Mouse (Mus musculus) hindbrain, postnatal 0 days (tissue): ENCODE data around the gene Tbx1. TPM values are rescaled to one million over a fixed set of nuclear protein-coding genes. Genes with fewer than 3 reads are reported as not detected.

Experiments
- ATAC-seq: fragments of 200-750 bp; cut with Nextera tagmentation; 2 replicates; pipeline ENCODE4 v1.8.0; 2017; ENCODE audit warnings: mild to moderate bottlenecking, moderate TSS enrichment, moderate library complexity
- DNase-seq: peaks from one replicate; pipeline ENCODE4 v3.0.0-alpha.2; 2015; ENCODE audit warnings: low spot score
- H3K27ac ChIP-seq: fragments of 300-500 bp; sonication (generic); 2 replicates; pipeline ENCODE4 v1.5.1; 2014; ENCODE audit warnings: mild to moderate bottlenecking
- H3K27me3 ChIP-seq: fragments of 300-500 bp; sonication (generic); 2 replicates; pipeline ENCODE4 v1.6.1; 2014; ENCODE audit warnings: low read length, mixed read lengths; ENCODE audit not compliant: insufficient read depth
- H3K36me3 ChIP-seq: fragments of 300-500 bp; sonication (generic); 2 replicates; pipeline ENCODE4 v1.6.1; 2014; ENCODE audit warnings: low read length, mixed read lengths; ENCODE audit not compliant: insufficient read depth
- H3K4me1 ChIP-seq: fragments of 300-500 bp; sonication (generic); 2 replicates; pipeline ENCODE4 v1.6.1; 2014; ENCODE audit warnings: antibody characterized with exemption, low read length, mixed read lengths; ENCODE audit not compliant: insufficient read depth
- H3K4me2 ChIP-seq: fragments of 300-500 bp; sonication (generic); 2 replicates; pipeline ENCODE4 v1.6.1; 2014; ENCODE audit warnings: low read depth, mild to moderate bottlenecking, low read length, moderate library complexity, mixed read lengths
- H3K4me3 ChIP-seq: fragments of 300-500 bp; sonication (generic); 2 replicates; pipeline ENCODE4 v1.5.1; 2014; ENCODE audit warnings: low read length
- H3K9ac ChIP-seq: fragments of 300-500 bp; sonication (generic); replicated peaks from 2 replicates; pipeline ENCODE4 v1.6.1; 2014; ENCODE audit warnings: mild to moderate bottlenecking, low read length, moderate library complexity, mixed read lengths
- H3K9me3 ChIP-seq: fragments of 300-500 bp; sonication (generic); 2 replicates; pipeline ENCODE4 v1.6.1; 2016; ENCODE audit warnings: low read length, mixed read lengths
- CTCF ChIP-seq: IDR thresholded peaks from 2 replicates; pipeline ENCODE4 v1.5.1; 2016; ENCODE audit warnings: antibody characterized with exemption, control low read depth, low read depth
- WGBS: fragments of 180-500 bp; shearing (Covaris S2); extraction: QIAGEN DNeasy Blood & Tissue Kit; methylation state at CpG from one replicate; pipeline ENCODE4 v1.1.7; 2014; 5-methylcytosine and 5-hydroxymethylcytosine counted together
- polyA plus RNA-seq: library from polyadenylated mRNA; unstranded; fragments of >200 nt; fragmentation: Nextera tagmentation; extraction: Ambion mirVana; gene quantifications from 2 replicates; pipeline ENCODE4 v1.2.1, GENCODE M21; 2015
- total RNA-seq: library from RNA; depleted of rRNA; stranded (reverse); fragments of >200 nt; gene quantifications from 2 replicates; pipeline ENCODE4 v1.2.3, GENCODE M21; 2014

The Tbx1 gene
- total and polyA plus RNA-seq, 2 experiments from 2014 or later = 0.37 to 0.51 TPM

GRCm38 (mm10) chr16:18581623-18582205 lies 8.8 kb downstream of the Tbx1 start:
- peak overlapping the region; percentile 44 for H3K4me2 ChIP-seq
- 0 out of 2 replicates have a peak, but pooled peaks have one; percentile 22 for ATAC-seq
- peak overlapping the region; percentile 32 for H3K4me3 ChIP-seq
- H3K27ac ChIP-seq = no peak overlapping the region
- H3K9me3 ChIP-seq = no peaks in the 10 kb centered on the region
- no peak overlapping the region for H3K9ac ChIP-seq
- H3K36me3 ChIP-seq = no peaks in the 10 kb centered on the region
- DNase-seq = peak; percentile 34
- WGBS = under 1% methylated on average over 59 of the region's 66 CpGs
- no peaks in the 10 kb centered on the region for H3K4me1 ChIP-seq
- peaks cover 74% of the 10 kb centered on the region for H3K27me3 ChIP-seq
- TF ChIP-seq CTCF = no peak

- TF ChIP-seq CTCF = no peak
- Histone ChIP-seq H3K9ac (no peak overlapping the region), H3K4me3 (peak overlapping the region; percentile 32), H3K27ac (no peak overlapping the region), H3K9me3 (no peaks in the 10 kb centered on the region), H3K4me1 (no peaks in the 10 kb centered on the region), H3K4me2 (peak overlapping the region; percentile 44), H3K27me3 (peaks cover 68% of the 10 kb centered on the region), H3K36me3 (no peaks in the 10 kb centered on the region)
- WGBS = 4% methylated on average over 21 of the region's 21 CpGs
- no peak for ATAC-seq
- DNase-seq = no peak
These were observed 9.3 kb downstream of the Tbx1 start for GRCm38 (mm10) chr16:18581050-18581622.

GRCm38 (mm10) chr16:18580389-18580788 lies 10.1 kb downstream of the Tbx1 start:
- WGBS = 29% methylated on average over 2 of the region's 2 CpGs
- Histone ChIP-seq H3K27me3 (peaks cover 61% of the 10 kb centered on the region), H3K9me3 (no peaks in the 10 kb centered on the region), H3K27ac (no peak overlapping the region), H3K36me3 (no peaks in the 10 kb centered on the region), H3K4me3 (no peak overlapping the region), H3K9ac (no peak overlapping the region), H3K4me2 (no peak overlapping the region), H3K4me1 (no peaks in the 10 kb centered on the region)
- DNase-seq (no peak), ATAC-seq (no peak)
- peak; percentile 23; the same call in 1 of the 2 replicates for TF ChIP-seq CTCF

DNA sequence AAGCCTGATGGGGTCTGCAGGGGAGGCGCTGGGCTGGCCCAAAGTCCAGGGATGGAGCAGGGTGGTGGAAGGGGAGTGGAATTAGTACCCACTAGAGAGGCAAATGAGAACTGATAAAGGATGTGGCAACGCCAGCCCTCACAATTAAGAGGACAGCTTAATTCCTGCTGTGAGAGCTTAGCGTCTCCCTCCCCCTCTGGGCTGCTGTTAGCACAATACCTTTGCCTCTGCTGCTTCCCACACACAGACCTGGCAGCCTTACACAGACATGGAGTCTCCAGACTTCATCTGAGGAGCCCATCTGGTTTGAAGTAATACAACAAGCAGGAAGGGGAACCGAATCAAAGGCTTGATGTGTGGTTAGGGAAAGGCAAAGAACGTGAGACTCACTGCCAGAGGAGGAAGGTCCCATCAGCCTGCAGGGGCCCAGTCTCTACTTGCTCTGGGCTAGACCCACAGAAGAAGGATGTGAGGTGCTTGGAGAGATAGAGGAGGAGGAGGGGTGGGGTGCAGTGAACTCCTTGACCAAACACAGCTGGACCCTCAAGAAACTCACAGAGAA lies 12.8 kb downstream of the Tbx1 start:
- Histone ChIP-seq H3K4me1 (no peaks in the 10 kb centered on the region), H3K36me3 (no peaks in the 10 kb centered on the region), H3K4me3 (no peak overlapping the region), H3K27ac (no peak overlapping the region), H3K9ac (no peak overlapping the region), H3K9me3 (no peaks in the 10 kb centered on the region), H3K27me3 (peaks cover 34% of the 10 kb centered on the region), H3K4me2 (no peak overlapping the region)
- DNase-seq (no peak), ATAC-seq (no peak)
- no peak for TF ChIP-seq CTCF
- 19% methylated on average over 5 of the region's 5 CpGs for WGBS

DNA sequence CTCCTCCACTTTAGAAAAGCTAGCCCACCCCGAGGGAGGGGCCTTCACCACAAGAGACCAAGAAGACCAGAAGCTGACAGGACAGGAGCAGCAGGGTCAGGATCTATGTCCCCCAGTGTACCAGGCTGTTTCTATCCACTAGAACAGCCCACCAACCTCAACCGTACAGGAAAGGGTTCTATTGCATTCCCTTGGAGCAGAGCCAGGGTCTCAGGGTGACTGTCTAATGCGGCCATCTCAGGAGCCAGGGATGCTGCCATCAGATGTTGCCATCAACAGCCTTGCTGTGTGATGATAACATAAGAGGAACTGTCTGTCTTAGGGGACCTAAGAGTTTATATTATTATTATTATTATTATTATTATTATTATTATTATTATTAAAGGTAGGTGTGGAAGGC lies 13.4 kb downstream of the Tbx1 start:
- Histone ChIP-seq H3K4me1 (no peaks in the 10 kb centered on the region), H3K9ac (no peak overlapping the region), H3K9me3 (no peaks in the 10 kb centered on the region), H3K36me3 (no peaks in the 10 kb centered on the region), H3K4me2 (no peak overlapping the region), H3K4me3 (no peak overlapping the region), H3K27ac (no peak overlapping the region), H3K27me3 (peaks cover 28% of the 10 kb centered on the region)
- TF ChIP-seq CTCF = no peak
- no peak for ATAC-seq
- DNase-seq = no peak
- 38% methylated on average over 3 of the region's 3 CpGs for WGBS

- no peaks in the 10 kb centered on the region for H3K9me3 ChIP-seq
- H3K27me3 ChIP-seq = peaks cover under 1% of the 10 kb centered on the region; the same call in 1 of the 2 replicates
- H3K4me1 ChIP-seq = no peaks in the 10 kb centered on the region
- DNase-seq = no peak
- no peak overlapping the region for H3K4me2 ChIP-seq
- no peaks in the 10 kb centered on the region for H3K36me3 ChIP-seq
- no peak for ATAC-seq
- TF ChIP-seq CTCF = no peak
- H3K9ac ChIP-seq = no peak overlapping the region
- no peak overlapping the region for H3K27ac ChIP-seq
- WGBS = 69% methylated on average over 8 of the region's 8 CpGs
- no peak overlapping the region for H3K4me3 ChIP-seq
These were observed 16.3 kb downstream of the Tbx1 start for GRCm38 (mm10) chr16:18574196-18574595.

DNA sequence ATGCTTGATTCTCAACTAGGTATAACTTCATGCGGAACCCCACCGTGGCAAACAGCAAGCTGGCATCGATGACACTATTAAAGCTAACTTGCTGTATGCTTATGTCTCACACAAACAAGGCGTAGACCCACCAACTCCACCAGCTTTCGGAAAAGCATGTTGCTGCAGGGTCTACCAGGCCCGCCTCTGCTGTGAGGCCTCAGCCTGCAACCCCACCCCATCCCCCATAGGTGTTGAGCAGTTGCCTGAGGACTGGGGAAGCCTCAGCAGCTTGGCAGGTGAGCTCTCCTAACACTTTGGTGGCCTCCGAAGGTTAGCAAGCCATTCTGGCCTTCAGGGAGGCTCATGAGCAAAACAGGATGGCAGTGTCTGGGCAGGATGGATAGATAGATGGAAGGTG lies 21.9 kb downstream of the Tbx1 start:
- Histone ChIP-seq H3K4me3 (no peak overlapping the region), H3K4me2 (no peak overlapping the region), H3K36me3 (no peaks in the 10 kb centered on the region), H3K9ac (no peak overlapping the region), H3K9me3 (no peaks in the 10 kb centered on the region), H3K27ac (no peak overlapping the region), H3K4me1 (no peaks in the 10 kb centered on the region), H3K27me3 (no peaks in the 10 kb centered on the region)
- DNase-seq (no peak), ATAC-seq (no peak)
- TF ChIP-seq CTCF = no peak
- WGBS = 67% methylated on average over 7 of the region's 7 CpGs
